Mouse (Mus musculus): ENCODE data around the gene Tmem132c. TPM values are rescaled to one million over a fixed set of nuclear protein-coding genes. Genes with fewer than 3 reads are reported as not detected.

The Tmem132c gene
- polyA plus RNA-seq, 1 experiment from 2014 or later: 44.7 TPM

GRCm38 (mm10) chr5:127548136-127548535 is 306.5 kb downstream of the Tmem132c start:
- Histone ChIP-seq H3K9me3 (replicated peaks) (no peaks in the 10 kb centered on the region), H3K27me3 (ENCODE audit: low read depth, poor library complexity, severe bottlenecking) (no peaks in the 10 kb centered on the region), H3K27ac (no peak overlapping the region), H3K4me3 (no peak overlapping the region), H3K36me3 (peaks cover 29% of the 10 kb centered on the region), H3K4me1 (no peaks in the 10 kb centered on the region)
- DNase-seq (ENCODE audit: low spot score): no peak
- 85% methylated on average over 2 of the region's 2 CpGs for WGBS

- 94% methylated on average over 3 of the region's 3 CpGs for WGBS
- no peak for DNase-seq (ENCODE audit: low spot score)
These were observed 319.5 kb downstream of the Tmem132c start for GRCm38 (mm10) chr5:127561086-127561485.

GRCm38 (mm10) chr5:127567165-127567741 is 325.6 kb downstream of the Tmem132c start:
- Histone ChIP-seq H3K27ac (no peak overlapping the region), H3K36me3 (peaks cover 33% of the 10 kb centered on the region), H3K4me3 (no peak overlapping the region), H3K27me3 (ENCODE audit: low read depth, poor library complexity, severe bottlenecking) (no peaks in the 10 kb centered on the region), H3K4me1 (no peaks in the 10 kb centered on the region), H3K9me3 (replicated peaks) (no peaks in the 10 kb centered on the region)
- WGBS: 92% methylated on average over 6 of the region's 6 CpGs
- DNase-seq (ENCODE audit: low spot score): no peak

More at GRCm38 (mm10) chr5:127561086-127561485, 319.5 kb downstream of the Tmem132c start:
- Histone ChIP-seq H3K4me1 (no peaks in the 10 kb centered on the region), H3K27ac (no peak overlapping the region), H3K36me3 (peaks cover 64% of the 10 kb centered on the region), H3K9me3 (replicated peaks) (no peaks in the 10 kb centered on the region), H3K4me3 (no peak overlapping the region), H3K27me3 (ENCODE audit: low read depth, poor library complexity, severe bottlenecking) (no peaks in the 10 kb centered on the region)

GRCm38 (mm10) chr5:127577419-127577818 is 335.8 kb downstream of the Tmem132c start:
- Histone ChIP-seq H3K27ac (no peak overlapping the region), H3K27me3 (ENCODE audit: low read depth, poor library complexity, severe bottlenecking) (0 out of 2 replicates have a peak, but pooled peaks cover 4% of the 10 kb centered on the region), H3K4me3 (no peak overlapping the region), H3K4me1 (no peaks in the 10 kb centered on the region), H3K36me3 (no peaks in the 10 kb centered on the region), H3K9me3 (replicated peaks) (no peaks in the 10 kb centered on the region)
- peak; percentile 39 for DNase-seq (ENCODE audit: low spot score)
- 62% methylated on average over 8 of the region's 8 CpGs for WGBS

GRCm38 (mm10) chr5:127583658-127584057 is 342.1 kb downstream of the Tmem132c start:
- no peaks in the 10 kb centered on the region for H3K36me3 ChIP-seq
- H3K9me3 ChIP-seq (replicated peaks): no peaks in the 10 kb centered on the region
- H3K4me3 ChIP-seq: no peak overlapping the region
- no peaks in the 10 kb centered on the region for H3K4me1 ChIP-seq
- H3K27me3 ChIP-seq (ENCODE audit: low read depth, poor library complexity, severe bottlenecking): 0 out of 2 replicates have a peak, but pooled peaks cover 4% of the 10 kb centered on the region
- H3K27ac ChIP-seq: no peak overlapping the region
- 85% methylated on average over 8 of the region's 8 CpGs for WGBS
- DNase-seq (ENCODE audit: low spot score): no peak

GRCm38 (mm10) chr5:127587854-127588253 is 346.2 kb downstream of the Tmem132c start:
- H3K9me3 ChIP-seq (replicated peaks): no peaks in the 10 kb centered on the region
- H3K4me1 ChIP-seq: no peaks in the 10 kb centered on the region
- peaks cover 23% of the 10 kb centered on the region for H3K36me3 ChIP-seq
- no peak for DNase-seq (ENCODE audit: low spot score)
- WGBS: 62% methylated on average over 6 of the region's 6 CpGs
- no peak overlapping the region for H3K4me3 ChIP-seq
- H3K27me3 ChIP-seq (ENCODE audit: low read depth, poor library complexity, severe bottlenecking): no peaks in the 10 kb centered on the region
- no peak overlapping the region for H3K27ac ChIP-seq

- no peaks in the 10 kb centered on the region for H3K9me3 ChIP-seq (replicated peaks)
- no peaks in the 10 kb centered on the region for H3K27me3 ChIP-seq (ENCODE audit: low read depth, poor library complexity, severe bottlenecking)
- no peaks in the 10 kb centered on the region for H3K4me1 ChIP-seq
- WGBS: 78% methylated on average over 5 of the region's 5 CpGs
- H3K27ac ChIP-seq: no peak overlapping the region
- DNase-seq (ENCODE audit: low spot score): no peak
- H3K36me3 ChIP-seq: peaks cover 68% of the 10 kb centered on the region
- no peak overlapping the region for H3K4me3 ChIP-seq
These were observed 350.8 kb downstream of the Tmem132c start for GRCm38 (mm10) chr5:127592406-127592805.

- Histone ChIP-seq H3K36me3 (peaks cover 73% of the 10 kb centered on the region), H3K4me3 (no peak overlapping the region), H3K9me3 (replicated peaks) (no peaks in the 10 kb centered on the region), H3K27ac (no peak overlapping the region), H3K4me1 (no peaks in the 10 kb centered on the region), H3K27me3 (ENCODE audit: low read depth, poor library complexity, severe bottlenecking) (no peaks in the 10 kb centered on the region)
- 83% methylated on average over 6 of the region's 6 CpGs for WGBS
- DNase-seq (ENCODE audit: low spot score): no peak
These were observed 351.2 kb downstream of the Tmem132c start for GRCm38 (mm10) chr5:127592854-127593253.

GRCm38 (mm10) chr5:127595676-127596075 is 354.1 kb downstream of the Tmem132c start:
- H3K27ac ChIP-seq: no peak overlapping the region
- H3K4me3 ChIP-seq: no peak overlapping the region
- H3K27me3 ChIP-seq (ENCODE audit: low read depth, poor library complexity, severe bottlenecking): no peaks in the 10 kb centered on the region
- WGBS: 94% methylated on average over 3 of the region's 3 CpGs
- H3K4me1 ChIP-seq: no peaks in the 10 kb centered on the region
- H3K9me3 ChIP-seq (replicated peaks): no peaks in the 10 kb centered on the region
- peaks cover 92% of the 10 kb centered on the region for H3K36me3 ChIP-seq
- DNase-seq (ENCODE audit: low spot score): no peak

GRCm38 (mm10) chr5:127596862-127597261 is 355.3 kb downstream of the Tmem132c start:
- H3K27ac ChIP-seq: no peak overlapping the region
- no peak for DNase-seq (ENCODE audit: low spot score)
- 90% methylated on average over 7 of the region's 7 CpGs for WGBS
- H3K4me1 ChIP-seq: no peaks in the 10 kb centered on the region
- H3K9me3 ChIP-seq (replicated peaks): no peaks in the 10 kb centered on the region
- H3K4me3 ChIP-seq: no peak overlapping the region
- peaks cover 99% of the 10 kb centered on the region for H3K36me3 ChIP-seq
- H3K27me3 ChIP-seq (ENCODE audit: low read depth, poor library complexity, severe bottlenecking): no peaks in the 10 kb centered on the region

- WGBS: 93% methylated on average over 5 of the region's 5 CpGs
These were observed 361.4 kb downstream of the Tmem132c start for GRCm38 (mm10) chr5:127602996-127603395.

GRCm38 (mm10) chr5:127607507-127607906 is 365.9 kb downstream of the Tmem132c start:
- 94% methylated on average over 2 of the region's 2 CpGs for WGBS
- no peak for DNase-seq (ENCODE audit: low spot score)
- H3K4me3 ChIP-seq: no peak overlapping the region
- H3K27ac ChIP-seq: no peak overlapping the region
- no peaks in the 10 kb centered on the region for H3K9me3 ChIP-seq (replicated peaks)
- no peaks in the 10 kb centered on the region for H3K4me1 ChIP-seq
- H3K27me3 ChIP-seq (ENCODE audit: low read depth, poor library complexity, severe bottlenecking): no peaks in the 10 kb centered on the region
- H3K36me3 ChIP-seq: peaks cover 66% of the 10 kb centered on the region

More at GRCm38 (mm10) chr5:127602996-127603395, 361.4 kb downstream of the Tmem132c start:
- no peaks in the 10 kb centered on the region for H3K4me1 ChIP-seq
- H3K36me3 ChIP-seq: peaks cover 97% of the 10 kb centered on the region
- H3K4me3 ChIP-seq: no peak overlapping the region
- no peaks in the 10 kb centered on the region for H3K9me3 ChIP-seq (replicated peaks)
- H3K27me3 ChIP-seq (ENCODE audit: low read depth, poor library complexity, severe bottlenecking): no peaks in the 10 kb centered on the region
- no peak overlapping the region for H3K27ac ChIP-seq
- no peak for DNase-seq (ENCODE audit: low spot score)

GRCm38 (mm10) chr5:127609191-127609714 is 367.6 kb downstream of the Tmem132c start:
- Histone ChIP-seq H3K27me3 (ENCODE audit: low read depth, poor library complexity, severe bottlenecking) (no peaks in the 10 kb centered on the region), H3K4me3 (no peak overlapping the region), H3K36me3 (peaks cover 48% of the 10 kb centered on the region), H3K27ac (no peak overlapping the region), H3K4me1 (no peaks in the 10 kb centered on the region), H3K9me3 (replicated peaks) (no peaks in the 10 kb centered on the region)
- DNase-seq (ENCODE audit: low spot score): no peak
- 86% methylated on average over 7 of the region's 7 CpGs for WGBS

Data from limb, embryonic 10.5 days (tissue).